Mouse (Mus musculus) CH12F3 (cell line): ENCODE results near the gene Pbld2.

ENCODE experiments used
- in situ Hi-C: fragments of 300-500 bp; cut with MboI; formaldehyde crosslinking; loops from 2 replicates; pipeline ENCODE4 v1.14.3; 2020; ENCODE audit warnings: low sequenced_read_pairs

Pbld2 gene

DNA sequence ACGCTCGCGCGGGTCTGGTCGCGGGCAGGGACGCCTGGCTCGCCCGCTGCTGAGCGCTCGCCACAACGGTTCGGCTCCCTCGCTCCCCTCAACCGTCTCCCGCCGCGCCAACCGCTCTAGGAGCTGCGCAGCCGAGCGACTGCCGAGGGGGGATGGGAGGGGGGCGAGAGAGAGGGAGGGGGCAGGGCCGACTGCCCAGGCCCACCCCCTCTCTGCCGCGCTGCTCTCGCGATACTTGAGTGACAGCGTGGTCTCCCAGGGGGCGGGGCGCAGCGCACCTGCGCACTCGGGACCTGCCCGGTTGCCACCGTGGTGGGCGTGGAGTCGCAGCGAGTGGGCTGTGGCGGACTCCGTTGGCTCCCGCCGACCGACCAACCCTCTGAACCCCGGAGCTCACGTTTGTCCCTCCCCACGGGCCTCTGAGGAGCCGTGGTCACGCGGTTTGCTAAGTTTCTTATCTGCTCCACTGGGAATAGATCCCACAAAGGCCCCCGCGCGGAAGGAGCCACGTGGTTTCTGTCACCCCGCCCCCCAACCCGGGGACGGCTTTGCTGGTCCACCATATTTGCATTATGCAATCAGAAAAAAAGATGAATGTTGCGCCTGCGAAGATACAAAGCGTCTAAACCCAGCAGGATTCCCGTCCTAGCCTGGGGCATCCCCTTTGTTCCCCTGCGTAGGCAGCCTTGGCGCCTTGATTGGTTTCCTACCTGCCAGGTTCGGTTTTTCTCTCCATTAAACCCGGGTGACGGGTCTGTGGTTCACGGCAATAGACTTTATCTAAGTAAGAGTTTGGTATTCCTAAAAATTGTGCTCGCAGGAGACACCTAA lies at the start of gene Pbld2, which contains the start of gene Hnrnph3:
Pbld2 (plus strand) TSS at position 567 of the 831 bp plus-strand sequence.
Hnrnph3 (minus strand) TSS at position 469 of the 831 bp plus-strand sequence.
- in situ Hi-C loops, result no loop called here

DNA sequence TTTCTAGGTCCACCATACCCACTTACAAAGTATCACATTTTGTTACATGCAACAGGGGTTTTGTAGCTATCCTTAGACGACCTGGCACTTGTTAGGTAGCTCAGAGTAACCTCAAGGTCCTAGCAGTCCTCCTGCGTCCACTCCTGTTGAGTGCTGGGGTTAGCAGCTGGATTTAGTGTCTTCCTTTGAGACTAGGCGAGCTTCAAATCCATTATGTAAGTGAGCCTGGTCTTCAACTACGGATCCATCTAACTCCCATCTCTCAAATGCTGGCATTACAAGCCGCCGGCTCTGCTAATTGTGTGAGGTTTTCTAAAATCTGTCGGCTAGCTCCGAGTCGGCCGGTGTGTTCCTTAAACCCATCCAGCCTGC lies 44.5 kb upstream of the Pbld2 start:
- in situ Hi-C loops, result no loop called here

DNA sequence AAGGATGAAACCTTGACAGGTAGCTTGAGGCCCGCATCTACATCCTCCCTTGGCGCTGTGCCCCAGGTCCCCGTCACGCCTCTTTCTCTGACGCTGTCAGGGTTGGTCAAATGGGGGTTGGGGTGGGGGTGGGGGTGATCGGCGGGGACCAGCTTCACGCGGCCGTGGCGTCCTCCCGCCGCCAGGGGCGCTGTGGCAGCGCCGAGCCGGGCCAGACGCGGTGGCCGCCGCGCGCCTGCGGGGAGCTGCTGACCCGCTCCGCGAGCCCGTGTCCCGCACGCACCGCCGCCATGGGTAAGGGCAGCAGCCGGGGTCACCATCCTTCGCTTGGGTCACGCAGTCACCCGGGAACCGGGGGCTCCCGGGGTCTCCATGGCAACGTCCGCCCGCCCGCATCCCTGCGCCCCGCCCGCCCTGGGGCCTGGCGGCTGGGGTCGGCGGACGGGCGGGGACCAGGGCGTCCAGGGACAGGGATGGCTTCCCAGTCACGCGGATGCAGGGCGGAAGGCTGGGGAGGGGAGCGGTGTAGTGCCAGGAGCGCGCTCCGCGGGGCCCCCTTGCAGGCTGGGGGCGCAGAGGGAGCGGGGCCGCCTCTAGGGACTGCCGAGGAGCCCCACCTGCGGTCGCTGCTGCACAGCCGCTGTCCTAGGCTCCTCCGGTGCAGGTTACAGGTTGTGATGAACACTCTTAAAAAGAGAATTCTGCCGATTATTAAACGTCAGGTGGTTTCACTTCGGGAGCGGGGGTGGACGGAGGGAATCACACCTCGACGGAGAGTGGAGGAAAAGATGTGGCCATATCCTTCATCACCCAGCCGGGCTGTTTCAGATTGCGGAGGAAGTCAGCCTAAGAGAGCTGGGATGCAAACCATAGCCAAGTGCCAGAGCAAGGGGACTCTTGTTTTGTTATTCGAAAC lies 43.8 kb upstream of the Pbld2 start, which contains the start of gene Rufy2:
Rufy2 (plus strand) TSS at position 185 of the 916 bp plus-strand sequence.
- in situ Hi-C loops, result no loop called here

DNA sequence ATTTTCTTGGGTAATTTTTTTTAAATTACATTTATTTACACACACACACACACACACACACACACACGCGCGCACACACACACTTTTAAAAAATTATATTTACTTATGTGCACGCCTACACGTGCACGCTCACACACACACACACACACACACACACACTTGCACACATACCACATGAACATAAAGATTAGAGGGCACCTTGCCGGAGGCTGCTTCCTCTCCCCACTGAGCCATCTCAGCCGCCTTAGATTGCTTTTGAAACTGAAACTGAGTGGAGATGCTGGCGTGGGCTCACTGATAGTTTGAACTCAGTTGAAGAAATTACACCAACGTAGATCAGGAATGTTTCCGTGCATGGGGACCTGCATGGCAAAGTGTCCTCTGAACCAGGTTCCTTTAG lies 40.0 kb upstream of the Pbld2 start:
- in situ Hi-C loops, result no loop called here

DNA sequence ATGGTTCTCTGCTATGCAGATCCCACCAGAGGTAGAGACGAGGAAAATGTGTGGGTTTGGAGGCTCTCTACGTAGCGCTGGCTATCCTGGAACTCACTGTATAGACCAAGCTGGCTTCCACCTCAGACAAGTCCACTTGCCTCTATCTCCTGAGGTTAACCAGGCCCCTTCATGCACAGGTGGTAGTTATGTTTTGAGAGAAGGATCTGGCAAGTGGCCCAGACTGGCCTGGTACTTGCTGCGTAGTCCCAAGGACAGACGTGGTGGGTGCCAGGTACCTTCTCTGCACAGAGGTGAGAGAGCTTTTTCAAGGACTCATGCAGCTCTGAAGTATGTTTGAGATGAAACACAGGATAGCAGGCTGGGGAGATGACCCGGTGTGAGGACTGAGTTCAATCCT lies 39.6 kb upstream of the Pbld2 start:
- in situ Hi-C loops, result no loop called here

DNA sequence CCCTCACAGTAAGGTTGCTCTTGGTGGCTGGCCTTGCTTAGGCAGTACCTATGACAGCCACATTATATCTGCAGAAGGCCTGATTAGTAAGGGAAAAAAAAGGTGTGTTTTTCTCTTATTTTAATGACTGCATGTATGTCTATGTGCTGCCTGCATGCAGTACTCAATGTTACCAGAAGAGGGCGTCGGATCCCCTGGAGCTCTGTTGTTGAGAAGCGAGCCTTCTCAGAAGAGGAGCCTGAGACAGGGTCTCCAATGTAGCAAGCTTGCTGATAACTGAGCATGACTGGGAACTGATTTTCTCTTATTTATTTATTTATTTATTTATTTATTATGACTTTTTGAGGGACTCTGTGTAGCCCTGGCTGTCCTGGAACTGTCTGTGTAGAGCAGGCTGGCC lies 36.8 kb upstream of the Pbld2 start:
- in situ Hi-C loops, result no loop called here

DNA sequence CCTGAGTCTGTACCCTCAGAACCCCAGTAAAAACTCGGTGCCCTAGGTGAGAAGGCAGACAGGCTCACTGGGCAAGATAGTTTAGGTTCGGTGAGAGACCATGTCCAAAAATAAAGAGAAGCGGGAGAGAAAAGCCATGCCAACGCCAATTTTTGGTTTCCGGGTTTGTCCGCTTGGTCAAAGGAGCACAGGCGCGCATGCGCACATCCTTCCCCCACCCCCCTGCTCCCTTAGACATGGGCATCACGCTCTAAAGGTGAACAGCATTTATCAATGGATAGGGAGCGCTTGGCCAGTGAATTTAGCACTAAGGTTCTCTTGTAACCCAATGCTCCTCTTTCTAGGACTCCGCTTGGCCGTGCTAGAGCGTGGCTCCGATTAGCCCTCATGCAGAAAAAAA lies 33.5 kb upstream of the Pbld2 start:
- in situ Hi-C loops, result no loop called here

DNA sequence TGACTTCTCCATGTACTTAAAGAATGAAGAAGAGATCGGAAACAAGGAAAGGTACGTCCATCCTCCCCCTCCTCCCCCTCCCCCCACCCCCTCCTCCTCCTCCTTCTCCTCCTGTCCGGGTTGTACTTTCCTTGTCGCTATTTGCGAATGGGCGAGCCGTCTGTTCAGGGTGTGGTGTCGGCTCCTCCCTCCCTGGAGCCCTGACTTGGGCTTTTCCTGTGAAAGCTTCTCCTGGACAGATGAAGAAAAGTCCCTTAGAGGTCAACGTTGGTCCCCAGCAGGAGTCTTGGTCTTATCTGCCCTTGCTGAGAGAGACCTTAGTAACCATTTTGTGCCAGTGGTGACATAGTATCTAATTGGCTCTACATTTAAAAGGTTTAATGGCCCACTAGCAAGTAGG lies 30.1 kb upstream of the Pbld2 start:
- in situ Hi-C loops, result no loop called here

DNA sequence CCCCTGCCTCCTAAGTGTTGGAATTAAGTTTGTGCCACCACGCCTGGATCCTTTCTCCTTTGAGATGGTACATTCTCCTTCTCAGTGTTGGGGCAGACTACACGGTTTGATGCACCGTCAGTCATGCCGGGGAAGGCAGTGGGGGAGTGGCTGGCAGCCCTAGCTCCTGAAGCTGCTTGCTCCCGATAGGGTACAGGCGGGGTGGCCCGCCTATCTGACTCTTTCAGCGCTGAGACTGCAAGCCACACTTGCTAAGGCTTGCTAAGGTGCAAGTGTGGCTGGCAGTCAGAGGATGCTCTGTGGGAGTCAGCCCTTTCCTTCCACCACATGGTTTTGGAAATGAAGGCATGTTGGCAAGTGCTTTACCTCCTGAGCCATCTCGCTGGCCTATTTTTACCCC lies 23.5 kb upstream of the Pbld2 start:
- in situ Hi-C loops, result no loop called here

DNA sequence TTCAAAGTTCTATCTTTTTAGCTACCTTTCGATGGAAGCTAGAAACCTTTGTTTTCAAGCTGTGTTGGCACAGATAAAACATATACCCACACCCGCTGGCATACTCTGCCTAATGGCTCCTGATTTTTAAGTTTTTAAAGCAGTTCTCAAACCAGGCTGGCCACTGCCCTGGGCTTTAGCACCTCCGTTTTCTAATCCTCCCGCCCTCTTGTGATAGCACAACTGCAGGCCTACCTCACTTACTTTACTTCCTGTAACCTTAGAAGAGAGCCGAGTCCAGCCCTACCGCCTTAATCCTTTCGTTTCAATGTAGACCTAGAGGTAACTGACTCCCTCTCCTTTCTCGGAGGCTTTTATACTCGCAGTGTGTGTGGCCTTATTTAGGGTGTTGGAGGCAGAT lies 20.9 kb upstream of the Pbld2 start:
- in situ Hi-C loops, result no loop called here

DNA sequence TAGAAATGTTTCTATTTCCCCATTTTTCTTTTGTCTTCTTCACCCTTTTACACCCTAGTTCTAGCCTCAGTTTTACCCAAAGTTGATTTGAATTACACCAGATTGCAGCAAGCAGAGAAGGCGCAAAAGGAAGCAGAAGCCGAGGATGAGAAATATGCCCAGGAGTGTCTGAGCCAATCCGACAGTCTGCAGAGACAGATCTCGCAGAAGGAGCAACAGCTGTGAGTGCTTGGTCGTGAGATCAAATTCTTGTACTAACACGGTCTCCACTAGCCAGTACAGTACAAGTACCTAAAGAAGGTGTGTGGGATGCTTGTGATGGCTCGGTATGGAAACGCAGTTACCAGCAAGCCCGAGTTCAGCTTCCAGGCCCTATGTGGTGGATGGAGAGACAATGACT lies 19.6 kb upstream of the Pbld2 start:
- in situ Hi-C loops, result no loop called here

DNA sequence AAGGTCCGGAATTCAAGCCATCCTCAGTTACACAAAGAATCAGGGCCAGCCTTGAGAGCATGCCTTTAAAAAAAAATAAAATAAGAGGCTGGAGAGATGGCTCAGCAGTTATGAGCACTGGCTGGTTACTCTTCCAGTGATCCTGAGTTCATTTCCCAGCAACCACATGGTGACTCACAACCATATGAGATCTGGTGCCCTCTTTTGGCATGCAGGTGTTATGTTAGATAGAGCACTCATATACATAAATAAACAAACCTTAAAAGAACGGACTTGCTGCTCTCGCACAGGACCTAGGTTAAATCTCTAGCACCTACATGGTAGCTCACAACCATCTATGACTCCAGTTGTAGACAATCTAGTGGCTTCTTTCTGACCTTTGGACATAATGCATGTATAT lies 15.9 kb upstream of the Pbld2 start:
- in situ Hi-C loops, result no loop called here

DNA sequence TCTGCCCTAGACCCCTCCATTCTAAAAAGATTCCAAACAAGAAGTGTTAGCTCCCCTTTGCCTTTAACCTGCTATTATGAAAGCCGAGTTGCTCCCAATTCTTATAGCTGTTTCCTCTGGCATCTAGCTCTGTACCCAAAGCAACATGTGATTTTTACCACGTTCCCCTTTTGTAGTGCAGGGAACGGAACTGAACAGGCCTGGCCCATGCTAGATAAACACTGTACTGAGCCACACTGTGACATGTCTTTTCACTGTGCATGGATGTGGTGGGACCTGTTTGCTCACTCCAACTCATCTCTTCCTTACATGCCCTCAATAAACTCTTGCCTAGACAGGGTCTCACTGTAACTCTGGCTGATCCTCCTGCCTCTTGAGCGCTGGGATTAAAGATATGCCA lies 13.8 kb upstream of the Pbld2 start:
- in situ Hi-C loops, result no loop called here

DNA sequence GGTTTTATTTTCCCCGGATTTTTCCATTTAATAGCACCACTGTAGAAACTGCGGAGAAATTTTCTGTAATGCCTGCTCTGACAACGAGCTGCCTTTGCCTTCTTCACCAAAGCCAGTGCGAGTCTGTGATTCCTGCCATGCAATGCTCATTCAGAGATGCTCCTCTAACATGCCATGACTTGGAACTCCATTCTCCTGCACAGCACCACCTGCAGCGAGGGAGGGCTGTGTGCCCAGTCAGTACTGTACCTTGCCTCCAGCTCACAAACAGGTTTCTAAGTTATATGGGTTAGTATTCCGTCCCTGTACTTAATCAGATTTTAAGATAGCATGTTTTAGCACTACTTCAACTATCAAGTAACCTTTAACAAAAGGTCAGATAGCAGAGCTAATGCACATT lies 12.6 kb upstream of the Pbld2 start:
- in situ Hi-C loops, result no loop called here

DNA sequence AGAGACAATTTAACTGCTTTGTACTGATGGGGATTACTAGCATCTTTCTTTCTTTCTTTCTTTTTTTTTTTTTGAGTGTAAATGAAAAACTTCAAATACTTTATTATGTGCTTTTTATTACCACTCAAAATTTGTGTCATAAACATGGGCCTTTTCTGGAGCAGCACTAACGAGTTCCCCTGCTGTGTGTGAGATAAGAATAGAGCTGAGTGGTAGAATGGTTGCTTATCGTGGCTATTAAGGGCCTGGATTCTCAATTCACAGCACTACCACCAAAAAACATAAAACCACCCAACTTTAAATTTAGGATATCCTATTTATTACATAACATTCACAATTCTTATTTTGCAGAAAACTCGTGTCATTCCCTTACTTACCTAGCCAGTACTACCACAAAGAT lies 10.6 kb upstream of the Pbld2 start:
- in situ Hi-C loops, result no loop called here

DNA sequence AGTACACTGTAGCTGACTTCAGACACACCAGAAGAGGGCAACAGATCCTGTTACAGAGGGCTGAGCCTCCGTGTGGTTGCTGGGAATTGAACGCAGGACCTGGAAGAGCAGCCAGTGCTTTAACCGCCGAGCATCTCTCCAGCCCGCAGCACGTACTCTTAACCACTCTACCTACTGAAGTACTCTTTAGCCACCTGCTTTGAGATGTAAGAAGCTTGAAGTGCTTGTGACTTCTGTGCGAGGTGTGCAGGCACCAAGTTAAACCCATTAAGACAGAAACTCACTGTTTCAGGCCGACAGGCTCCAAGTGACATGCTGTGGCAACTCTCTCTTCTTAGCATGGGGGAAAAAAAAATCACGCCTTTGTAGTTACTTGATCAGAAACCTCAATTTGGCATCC lies 9.9 kb upstream of the Pbld2 start:
- in situ Hi-C loops, result no loop called here

DNA sequence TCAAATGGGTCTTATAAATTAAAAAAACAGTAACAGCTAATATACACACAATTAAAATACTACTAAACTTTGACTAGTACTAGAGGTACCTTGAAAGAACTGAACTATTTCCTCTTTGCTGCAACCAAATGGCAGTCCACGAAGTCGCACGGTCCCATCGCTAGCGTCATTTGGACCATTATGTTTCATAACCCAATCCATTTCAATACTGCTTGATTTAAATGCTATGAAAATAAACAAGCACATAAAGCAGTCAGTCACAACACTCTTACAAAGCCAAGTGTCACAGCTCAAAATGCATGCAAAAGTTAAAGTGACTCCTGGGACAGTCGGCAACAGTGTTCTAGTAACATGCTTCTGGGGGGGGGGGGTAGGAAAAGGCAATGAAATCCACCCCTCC lies 4.8 kb upstream of the Pbld2 start:
- in situ Hi-C loops, result no loop called here

DNA sequence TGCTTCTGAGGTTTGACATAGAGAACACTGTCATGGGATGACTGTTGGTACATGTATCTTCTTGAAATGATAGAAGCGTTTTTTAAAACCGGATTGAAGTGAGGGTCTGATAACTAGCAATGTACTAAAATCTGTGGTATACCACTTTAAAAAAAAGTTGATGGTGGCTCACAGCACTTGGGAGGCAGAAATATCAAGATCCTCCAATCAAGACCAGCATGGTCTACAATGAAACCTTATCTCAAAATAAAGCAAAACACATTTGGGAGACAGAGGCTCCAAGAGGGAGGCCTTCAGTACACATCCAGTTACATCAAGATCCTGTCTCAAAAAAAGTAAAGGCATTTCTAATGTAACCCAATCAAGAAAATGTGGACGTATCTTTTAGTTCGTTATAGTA lies 2.4 kb upstream of the Pbld2 start:
- in situ Hi-C loops, result no loop called here

DNA sequence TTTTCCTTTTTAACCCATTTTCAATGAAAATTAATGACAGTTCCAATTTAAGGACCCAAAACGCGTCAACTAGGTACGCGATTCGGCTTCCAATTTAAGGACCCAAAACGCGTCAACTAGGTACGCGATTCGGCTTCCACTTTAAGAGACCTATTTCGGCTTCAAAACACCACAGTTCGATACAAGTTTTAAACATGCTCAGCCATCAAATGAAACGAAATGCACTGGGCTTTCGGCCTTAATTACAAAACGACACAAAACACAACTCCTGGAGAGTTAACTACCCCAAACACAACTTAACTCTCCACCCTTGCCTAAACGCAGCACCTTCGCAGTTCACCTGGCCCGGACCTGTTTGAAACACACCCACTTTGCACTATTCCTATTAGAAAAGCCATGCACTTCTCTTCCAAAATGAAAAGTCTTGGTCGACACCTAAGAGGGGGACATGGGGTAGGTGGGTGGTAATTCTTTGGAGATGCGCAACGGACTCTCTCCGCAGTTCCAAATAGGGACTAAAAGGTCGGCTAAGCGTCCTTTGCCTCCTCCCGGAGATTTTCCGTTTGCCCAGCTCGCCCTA lies 1.5 kb upstream of the Pbld2 start:
- in situ Hi-C loops, result no loop called here

DNA sequence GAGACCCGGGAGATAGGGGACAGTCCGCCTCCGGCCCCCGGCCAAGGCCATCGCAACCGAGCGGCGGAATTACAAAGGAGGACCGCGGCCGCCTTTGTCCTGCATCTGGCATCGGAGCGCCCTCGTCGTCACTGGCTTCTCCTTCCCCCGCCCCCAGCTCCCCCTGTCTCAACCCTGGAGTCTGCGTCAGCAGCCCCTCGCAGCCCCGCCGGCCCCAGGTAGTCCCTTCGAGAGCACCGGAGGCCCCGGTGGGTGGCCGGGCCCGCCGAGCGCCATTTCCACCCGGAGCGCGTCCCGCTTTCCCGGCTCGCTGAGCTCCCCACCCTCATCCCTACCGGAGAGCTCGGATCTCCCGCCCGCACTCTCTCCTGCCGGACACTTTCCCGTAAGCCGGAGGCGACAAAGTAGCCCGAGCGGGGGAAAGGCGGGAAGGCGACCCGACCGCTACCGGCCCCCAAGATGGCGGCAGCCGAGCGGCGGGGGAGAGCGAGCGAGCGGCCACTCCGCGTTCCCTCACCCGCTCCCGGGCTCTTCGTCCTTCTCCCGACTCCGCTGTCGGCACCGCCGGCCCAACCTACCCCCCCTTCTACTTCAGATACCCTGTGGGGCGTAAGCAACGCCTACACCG lies 880 bp upstream of the Pbld2 start:
- in situ Hi-C loops, result no loop called here

DNA sequence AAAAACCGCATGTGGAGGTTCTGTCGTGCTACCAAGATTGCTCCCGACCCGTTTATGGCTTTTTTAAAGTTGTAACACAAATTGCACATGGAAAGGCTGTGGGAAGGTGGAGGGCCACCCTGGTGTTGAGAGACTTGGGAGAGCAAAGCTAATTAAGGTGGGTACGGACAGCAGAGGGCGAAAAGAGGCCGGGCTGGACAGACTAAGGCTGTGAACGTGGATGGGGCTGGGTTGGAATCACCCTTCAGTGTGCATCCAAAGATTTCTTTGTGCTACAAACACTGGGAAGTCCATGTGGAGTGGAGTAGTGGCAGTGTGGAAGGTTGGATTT lies 430 bp downstream of the Pbld2 start:
- in situ Hi-C loops, result no loop called here
